Mouse (Mus musculus): ENCODE measurements around the gene Ptprs.

- TF ChIP-seq CTCF (IDR thresholded peaks at IDR 0.05; ENCODE audit: borderline replicate concordance, insufficient read depth, low read depth, low read length) (no peak), POLR2A (IDR thresholded peaks at IDR 0.05; ENCODE audit: borderline replicate concordance, insufficient read depth, low read length) (no peak)
Observed at GRCm38 (mm10) chr17:56462835-56463455, 13.3 kb downstream of the Ptprs start.
